Mouse (Mus musculus) frontal cortex, postnatal 14 days (tissue): ENCODE measurements around the gene Rcl1.

Source experiments
- DNase-seq, 2 experiments: peaks; one replicate each; pipeline ENCODE4 v3.0.0; 2022; ENCODE audit warnings: low spot score in 2 of 2

Gene Rcl1

DNA sequence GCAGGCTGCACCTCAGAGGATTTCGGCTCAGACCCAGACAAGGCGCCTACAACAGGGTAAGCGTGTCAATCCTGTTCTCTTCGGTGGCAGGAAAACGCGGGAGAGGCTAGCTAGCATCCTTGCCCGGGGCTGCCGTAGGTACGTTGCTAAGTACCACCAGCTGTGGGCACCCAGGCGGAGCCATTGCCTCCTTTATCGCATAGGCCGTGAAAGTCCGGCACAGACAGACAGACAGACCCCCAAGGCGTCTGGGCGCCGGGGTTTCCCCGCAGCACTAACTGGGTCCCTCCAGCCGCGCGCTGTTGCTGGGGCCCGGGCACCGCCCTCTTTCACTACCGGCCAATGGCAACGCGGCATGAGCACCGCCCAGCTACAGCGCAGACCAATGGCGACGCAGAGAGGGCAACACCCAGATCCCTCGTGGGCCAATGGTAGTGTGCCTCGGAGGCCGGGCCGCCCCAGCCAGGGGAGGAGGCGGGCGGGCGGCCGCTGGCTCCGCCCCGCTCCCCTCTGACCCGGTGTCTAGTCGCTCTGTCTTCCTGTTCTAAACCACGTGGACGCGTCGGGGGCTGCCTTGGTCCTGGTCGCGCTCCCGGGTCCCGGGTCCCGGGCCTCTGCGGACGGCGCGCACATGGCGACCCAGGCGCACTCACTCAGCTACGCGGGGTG, at the start of gene Rcl1:
TSS of gene Rcl1 (plus strand) at position 502 of the 669 bp plus-strand sequence.
- DNase-seq = peak; percentile 92 to 95

DNA sequence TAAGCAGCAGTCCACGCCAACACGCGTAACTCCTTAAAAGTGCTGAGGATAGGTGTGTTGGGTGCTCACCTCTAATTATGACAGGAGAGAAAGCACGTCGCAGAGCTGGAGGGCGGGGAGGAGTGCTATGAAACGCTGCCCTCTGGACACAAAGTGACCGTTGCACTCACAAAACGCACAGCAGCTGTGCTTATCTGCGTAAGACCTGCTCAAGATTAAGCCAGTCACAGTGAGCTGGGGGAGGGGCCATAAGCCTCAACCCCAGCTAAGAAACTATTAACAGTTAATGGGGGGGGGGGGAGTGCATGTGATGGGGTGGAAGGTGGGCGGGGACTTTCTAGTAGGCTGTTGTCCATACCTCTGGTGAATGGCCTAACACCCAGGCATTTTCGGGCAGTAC, 48.4 kb upstream of the Rcl1 start:
- no peak for DNase-seq

DNA sequence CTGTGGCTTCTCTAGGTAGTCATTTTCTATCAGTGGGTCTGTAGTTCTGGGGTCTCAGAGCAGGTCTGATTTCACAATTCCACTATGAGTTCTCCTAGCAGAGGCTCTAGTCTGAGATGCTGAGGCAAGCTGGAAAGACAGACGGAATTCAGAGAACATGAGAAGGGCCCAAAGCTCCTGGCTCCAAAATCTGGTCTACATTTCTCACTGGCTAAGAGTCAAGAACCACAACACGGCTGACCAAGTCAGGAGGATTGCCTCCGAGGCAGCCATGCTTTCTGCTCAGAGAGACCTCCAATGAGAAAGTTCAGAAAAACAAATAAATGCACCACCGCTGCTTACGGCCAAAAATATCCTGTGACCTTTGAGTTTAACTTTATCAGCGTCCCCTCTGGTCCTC, 46.6 kb upstream of the Rcl1 start:
- no peak for DNase-seq

DNA sequence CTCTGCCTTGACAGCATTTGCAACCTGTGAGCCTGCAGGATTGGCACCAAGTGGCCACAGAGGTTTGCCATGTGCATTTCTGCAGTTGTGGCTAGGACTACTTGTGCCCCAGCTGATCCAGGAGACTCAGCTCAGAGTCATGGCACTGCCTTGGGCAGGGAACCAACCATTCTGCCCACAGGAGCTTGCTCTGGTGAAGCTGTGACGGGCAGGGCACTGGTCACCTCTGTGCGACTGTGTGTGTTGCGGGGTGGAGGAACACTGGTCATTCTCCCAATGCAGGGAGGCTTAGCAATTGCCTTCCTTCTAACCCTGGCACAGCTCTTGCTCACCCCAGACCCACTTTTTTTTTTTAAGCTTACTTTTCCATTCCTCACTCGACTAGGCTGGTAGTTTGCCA, 45.7 kb upstream of the Rcl1 start:
- no peak for DNase-seq

GRCm38 (mm10) chr19:29058741-29059140, 42.4 kb upstream of the Rcl1 start:
- no peak for DNase-seq

DNA sequence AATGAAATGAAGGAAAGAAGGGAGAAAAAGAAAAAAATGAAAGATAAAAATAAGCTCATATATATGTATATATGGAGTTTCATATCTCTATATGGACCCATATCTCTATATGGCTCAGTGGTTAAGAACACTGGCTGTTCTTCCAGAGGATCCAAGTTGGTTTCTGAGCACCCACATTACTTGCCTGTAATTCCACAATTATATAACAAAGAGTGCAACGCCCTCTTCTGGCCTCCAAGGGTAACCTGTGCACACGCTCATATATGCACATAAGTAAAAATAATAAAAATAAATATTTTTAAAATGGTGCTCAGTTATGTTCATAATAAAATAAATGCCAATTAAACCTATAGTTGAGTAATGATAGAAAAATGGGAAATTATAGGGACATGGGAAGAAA, 41.5 kb upstream of the Rcl1 start:
- DNase-seq = no peak

- no peak for DNase-seq
Measured at GRCm38 (mm10) chr19:29060299-29060698, 40.9 kb upstream of the Rcl1 start.

DNA sequence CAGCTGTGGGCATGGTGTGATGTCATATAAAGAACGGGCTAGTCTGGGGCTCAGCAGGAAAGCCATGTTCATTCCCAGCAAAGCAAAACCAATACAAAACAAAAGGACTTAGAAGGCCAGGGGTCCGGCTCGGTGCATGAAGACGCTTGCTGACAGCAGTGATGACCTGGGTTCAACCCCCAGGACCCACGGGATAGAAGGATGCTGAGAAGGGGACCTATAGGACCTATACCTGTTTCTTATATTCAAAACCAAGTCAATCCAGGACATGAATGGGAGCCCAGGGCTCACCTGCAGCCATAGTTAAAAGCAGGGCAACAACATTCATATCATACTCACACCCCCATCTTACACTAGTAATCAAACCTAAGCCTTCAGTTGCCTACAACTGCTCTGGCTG, 38.2 kb upstream of the Rcl1 start:
- no peak for DNase-seq

GRCm38 (mm10) chr19:29063577-29064363, 37.4 kb upstream of the Rcl1 start:
- DNase-seq = peak; percentile 77 to 88

DNA sequence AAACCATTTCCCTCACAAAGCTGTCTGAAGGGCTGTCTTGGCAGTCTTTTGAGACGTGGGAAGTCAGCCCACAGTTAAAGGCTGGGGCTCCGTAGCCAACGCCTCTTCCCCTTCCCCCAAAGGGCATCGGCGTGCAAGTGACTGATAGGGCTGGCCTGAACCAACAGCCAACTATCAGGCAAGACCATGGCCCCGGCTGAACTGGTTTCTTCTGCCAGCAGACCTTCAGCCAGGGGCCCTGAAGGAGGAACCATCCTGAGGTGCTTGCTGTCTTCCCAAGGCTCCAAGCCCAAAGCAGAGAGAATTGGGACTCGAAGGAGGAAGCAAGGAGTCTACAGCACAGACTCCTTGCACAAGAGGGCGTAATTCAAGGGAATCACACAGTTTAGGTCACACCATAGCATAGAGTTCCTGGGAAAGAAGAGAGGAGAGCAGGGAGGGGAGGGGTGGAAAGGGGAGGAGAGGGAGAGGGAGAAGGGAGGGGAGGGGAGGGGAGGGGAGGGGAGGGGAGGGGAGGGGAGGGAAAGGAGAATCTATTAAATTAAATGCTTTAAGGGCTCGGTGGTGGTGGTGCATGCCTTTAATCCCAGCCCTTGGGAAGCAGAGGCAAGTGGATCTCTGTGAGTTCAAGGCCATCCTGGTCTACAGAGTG, 36.6 kb upstream of the Rcl1 start:
- DNase-seq = no peak

DNA sequence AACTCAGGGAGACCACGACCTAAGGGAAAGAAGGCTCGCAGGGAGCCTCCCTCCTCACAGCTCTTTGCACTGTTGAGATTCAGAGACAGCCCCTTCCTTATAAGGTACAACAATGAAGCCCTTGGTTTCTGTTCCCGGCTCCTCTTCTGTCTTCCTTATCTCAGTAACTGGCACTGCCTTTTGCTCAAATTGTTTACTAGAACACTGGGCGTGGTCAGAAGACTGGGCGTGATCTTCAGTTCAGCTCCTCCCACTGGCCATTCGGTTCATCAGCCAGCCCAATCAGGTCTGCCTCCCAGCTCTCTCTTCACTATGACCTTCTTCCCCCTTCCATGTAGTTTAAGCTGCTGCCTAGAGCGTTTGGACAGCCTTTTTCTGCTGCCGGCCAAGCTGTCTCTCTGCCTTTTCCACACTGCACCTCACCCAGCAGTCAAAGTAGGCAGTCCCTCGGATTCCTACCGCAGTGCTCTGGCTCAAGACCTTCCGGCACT, 34.1 kb upstream of the Rcl1 start:
- no peak for DNase-seq

- no peak for DNase-seq
Measured at GRCm38 (mm10) chr19:29069195-29069594, 32.0 kb upstream of the Rcl1 start.

- no peak for DNase-seq
Measured at GRCm38 (mm10) chr19:29074802-29075201, 26.4 kb upstream of the Rcl1 start.

DNA sequence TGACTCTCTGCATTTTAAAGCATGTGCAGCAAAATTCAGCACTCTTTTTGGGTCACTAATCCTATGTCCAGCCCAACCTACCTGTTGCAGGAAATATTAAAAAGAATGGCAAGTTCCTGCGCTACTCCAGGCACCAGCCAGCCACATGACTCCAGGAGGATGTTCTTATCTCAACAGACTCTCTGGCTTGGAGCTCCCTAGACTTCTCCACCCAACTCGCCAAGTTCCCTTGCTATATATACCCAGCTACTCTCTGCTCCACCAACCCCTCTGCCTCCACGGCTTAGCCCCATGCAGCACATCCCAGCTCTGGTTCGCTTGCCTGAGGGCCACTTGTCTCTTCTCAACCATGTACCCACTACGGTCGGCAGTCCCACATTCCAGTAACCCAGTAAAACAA, 12.5 kb upstream of the Rcl1 start:
- DNase-seq = no peak

DNA sequence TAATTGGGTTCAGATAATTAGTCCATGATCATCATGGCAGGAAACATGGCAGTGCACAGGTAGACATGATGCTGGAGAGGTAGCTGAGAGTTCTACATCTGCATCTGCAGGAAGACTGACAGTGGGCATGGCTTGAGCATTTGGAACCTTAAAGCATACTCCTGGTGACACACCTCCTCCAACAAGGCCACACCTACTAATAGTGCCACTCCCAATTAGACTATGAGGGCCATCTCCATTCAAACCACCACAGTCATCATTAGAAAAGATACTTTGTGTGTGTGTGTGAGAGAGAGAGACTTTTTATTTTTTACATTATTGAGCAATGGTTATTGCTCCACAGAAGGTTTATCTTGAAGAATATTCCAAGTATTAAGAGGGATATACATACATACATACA, 9.0 kb upstream of the Rcl1 start:
- no peak for DNase-seq

DNA sequence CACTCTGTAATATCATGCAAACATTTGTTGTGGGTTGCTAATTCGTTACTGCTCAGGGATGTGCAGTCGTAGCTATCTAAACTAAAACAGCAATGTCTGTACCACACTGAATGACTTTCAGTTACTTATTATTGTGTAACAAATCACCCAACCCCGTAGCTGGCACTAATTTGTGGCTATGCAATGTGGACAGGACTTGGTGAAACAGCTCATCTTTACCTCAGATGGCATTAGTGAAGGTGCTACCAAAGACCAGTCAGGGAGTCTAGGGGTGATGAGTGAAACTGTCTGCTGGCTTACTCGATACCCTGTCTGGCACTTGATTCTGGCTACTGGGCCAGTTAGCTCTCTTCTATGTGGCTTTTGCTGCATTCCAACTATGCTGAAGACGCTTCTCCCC, 2.1 kb upstream of the Rcl1 start:
- no peak for DNase-seq

DNA sequence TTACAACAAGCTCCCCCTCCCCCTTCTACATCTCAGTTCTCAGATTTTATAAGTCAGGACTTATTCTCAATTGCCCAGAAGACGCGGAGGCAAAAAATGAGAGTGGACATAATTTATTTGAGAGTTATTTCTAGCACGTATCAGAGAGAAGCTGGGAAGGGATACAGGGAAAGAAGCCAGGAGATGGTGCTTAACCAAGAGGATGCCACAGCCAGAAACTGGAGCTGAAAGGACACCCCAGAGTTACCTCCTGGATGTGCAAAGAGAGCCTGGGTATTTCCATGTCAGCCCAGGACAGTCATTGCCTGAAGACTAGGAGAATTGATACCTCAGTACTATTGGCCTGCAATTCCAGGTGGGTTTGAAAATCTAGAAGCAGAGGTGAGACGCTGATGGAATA, 1.6 kb upstream of the Rcl1 start:
- DNase-seq = no peak

DNA sequence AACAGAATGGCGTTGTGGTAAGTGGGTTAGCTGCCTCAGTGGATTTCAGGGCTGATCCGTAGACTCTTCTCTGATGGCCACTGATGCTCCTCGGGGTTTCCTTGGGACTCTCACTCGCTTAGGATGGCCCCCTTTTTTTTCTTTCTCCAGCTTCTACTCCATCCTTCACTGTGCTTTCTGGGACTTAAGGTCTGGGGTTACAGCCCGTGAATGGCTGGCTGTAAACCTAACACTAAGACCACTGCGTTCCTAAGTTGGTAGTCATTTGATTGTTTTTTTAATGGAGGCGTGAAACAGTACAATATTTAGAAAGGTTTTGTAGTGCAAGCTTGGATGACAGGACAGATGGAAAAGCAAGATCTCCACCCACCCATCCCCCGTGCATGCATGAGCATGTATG, 914 bp upstream of the Rcl1 start:
- no peak for DNase-seq

DNA sequence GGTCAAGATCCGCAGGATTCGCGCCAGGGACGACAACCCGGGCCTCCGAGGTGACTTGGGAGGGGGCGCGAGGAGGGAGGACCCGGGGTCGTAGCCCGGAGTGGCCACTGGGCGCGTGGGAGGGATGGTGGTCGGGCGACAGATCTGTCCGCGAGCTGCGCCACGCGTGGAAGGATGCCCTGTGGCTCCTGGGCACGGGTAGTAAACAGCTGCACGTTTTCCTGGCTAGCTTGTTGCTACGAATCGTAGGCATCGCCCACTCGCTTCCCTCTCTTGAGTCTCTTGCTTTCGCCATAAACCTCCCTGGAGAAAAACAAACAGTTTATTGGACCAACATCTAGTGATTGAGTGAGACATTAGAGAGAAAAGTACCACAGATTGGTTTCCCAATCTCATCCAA, 416 bp downstream of the Rcl1 start:
- peak in 1 of 2 experiments; percentile 43 for DNase-seq

- DNase-seq = no peak
Measured at GRCm38 (mm10) chr19:29102098-29102497, 923 bp downstream of the Rcl1 start.

GRCm38 (mm10) chr19:29105816-29106215, 4.6 kb downstream of the Rcl1 start:
- no peak for DNase-seq

- no peak for DNase-seq
Measured at GRCm38 (mm10) chr19:29106261-29106660, 5.1 kb downstream of the Rcl1 start.

- DNase-seq = no peak
Measured at GRCm38 (mm10) chr19:29112662-29113061, 11.5 kb downstream of the Rcl1 start.
